Mouse (Mus musculus): ENCODE measurements around the gene Tssc4. TPM values are rescaled to one million over a fixed set of nuclear protein-coding genes. Genes with fewer than 3 reads are reported as not detected.

Gene Tssc4
- total and polyA plus RNA-seq, 3 experiments = 44.1 to 55.1 (median 49.8) TPM

DNA sequence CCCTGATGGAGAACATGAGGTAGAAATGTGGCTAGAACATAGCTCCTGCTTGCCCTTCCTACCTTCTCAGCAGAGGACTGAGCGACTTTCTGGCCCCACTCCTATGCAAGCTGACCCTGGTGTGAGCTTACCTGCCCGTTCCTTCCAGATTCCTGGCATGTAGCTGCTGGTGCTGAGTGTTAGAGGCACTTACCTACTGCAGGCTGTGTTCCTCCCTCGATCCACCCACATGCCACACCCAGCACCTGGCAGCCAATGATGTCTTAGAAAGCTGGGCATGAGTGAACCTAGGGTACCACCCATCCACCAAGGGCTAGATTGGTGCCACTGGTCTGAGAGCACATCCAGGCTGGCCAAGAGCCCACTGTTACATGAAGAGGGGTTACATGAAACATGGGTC, 24.8 kb downstream of the Tssc4 start:
- H3K9me3 ChIP-seq (replicated peaks; ENCODE audit: low read length) = no peaks in the 10 kb centered on the region
- in situ Hi-C loops (cut with MboI; ENCODE audit: low pct_ligation_motif_present, low pct_unique_long_range_greater_than_20kb, low sequenced_read_pairs) (loop anchor here (5.0 kb wide), 1 partner anchor 202 kb away; no protein-coding TSS in a partner anchor), dilution Hi-C loops (cut with MboI; ENCODE audit: extremely low pct_ligation_motif_present, extremely low pct_unique_long_range_greater_than_20kb, low sequenced_read_pairs) (no loop called here)
- TF ChIP-seq NELFE (IDR thresholded peaks at IDR 0.05; ENCODE audit: low read depth, low read length) (no peak), MYC (IDR thresholded peaks at IDR 0.05; ENCODE audit: low read depth, low read length) (no peak), MAZ (IDR thresholded peaks at IDR 0.05; ENCODE audit: low read depth, low read length) (no peak), TCF12 (IDR thresholded peaks at IDR 0.05; ENCODE audit: low read depth, low read length) (no peak), JUN (IDR thresholded peaks at IDR 0.05; ENCODE audit: insufficient read depth, low read depth, low read length) (no peak), CTCF (conservative IDR thresholded peaks at IDR 0.05 in 1 of 2, IDR thresholded peaks at IDR 0.05 in 1 of 2; ENCODE audit: low read depth in 2 of 2, low read length in 2 of 2) (no peak), SMC3 (IDR thresholded peaks at IDR 0.05; ENCODE audit: low read depth, low read length) (no peak)
- no peak overlapping the region for H3K4me3 ChIP-seq (replicated peaks in 1 of 3; ENCODE audit: low read depth in 2 of 3, low read length in 2 of 3, poor library complexity in 1 of 3)
- DNase-seq (ENCODE audit: extremely low read depth) = no peak
- H3K79me2 ChIP-seq (replicated peaks; ENCODE audit: control insufficient read depth, extremely low read depth, insufficient read depth, poor library complexity, severe bottlenecking) = no peaks in the 10 kb centered on the region
- H3K4me2 ChIP-seq (ENCODE audit: insufficient read depth, low read depth, poor library complexity, severe bottlenecking) = no peak overlapping the region
- H3K4me1 ChIP-seq (ENCODE audit: control insufficient read depth in 1 of 2, insufficient read depth in 2 of 2) = peaks cover 0 to 31% of the 10 kb centered on the region in 2 experiments; a peak in 2 of 4 replicates
- no peak overlapping the region for H3K27ac ChIP-seq (ENCODE audit: insufficient read depth, low read depth)
- H3K36me3 ChIP-seq (replicated peaks in 1 of 2; ENCODE audit: control insufficient read depth in 1 of 2, insufficient read depth in 1 of 2, low read length in 1 of 2) = no peaks in the 10 kb centered on the region
- H3K9ac ChIP-seq (ENCODE audit: insufficient read depth, low read depth) = no peak overlapping the region
- H3K27me3 ChIP-seq (replicated peaks) = peaks cover 53% of the 10 kb centered on the region

DNA sequence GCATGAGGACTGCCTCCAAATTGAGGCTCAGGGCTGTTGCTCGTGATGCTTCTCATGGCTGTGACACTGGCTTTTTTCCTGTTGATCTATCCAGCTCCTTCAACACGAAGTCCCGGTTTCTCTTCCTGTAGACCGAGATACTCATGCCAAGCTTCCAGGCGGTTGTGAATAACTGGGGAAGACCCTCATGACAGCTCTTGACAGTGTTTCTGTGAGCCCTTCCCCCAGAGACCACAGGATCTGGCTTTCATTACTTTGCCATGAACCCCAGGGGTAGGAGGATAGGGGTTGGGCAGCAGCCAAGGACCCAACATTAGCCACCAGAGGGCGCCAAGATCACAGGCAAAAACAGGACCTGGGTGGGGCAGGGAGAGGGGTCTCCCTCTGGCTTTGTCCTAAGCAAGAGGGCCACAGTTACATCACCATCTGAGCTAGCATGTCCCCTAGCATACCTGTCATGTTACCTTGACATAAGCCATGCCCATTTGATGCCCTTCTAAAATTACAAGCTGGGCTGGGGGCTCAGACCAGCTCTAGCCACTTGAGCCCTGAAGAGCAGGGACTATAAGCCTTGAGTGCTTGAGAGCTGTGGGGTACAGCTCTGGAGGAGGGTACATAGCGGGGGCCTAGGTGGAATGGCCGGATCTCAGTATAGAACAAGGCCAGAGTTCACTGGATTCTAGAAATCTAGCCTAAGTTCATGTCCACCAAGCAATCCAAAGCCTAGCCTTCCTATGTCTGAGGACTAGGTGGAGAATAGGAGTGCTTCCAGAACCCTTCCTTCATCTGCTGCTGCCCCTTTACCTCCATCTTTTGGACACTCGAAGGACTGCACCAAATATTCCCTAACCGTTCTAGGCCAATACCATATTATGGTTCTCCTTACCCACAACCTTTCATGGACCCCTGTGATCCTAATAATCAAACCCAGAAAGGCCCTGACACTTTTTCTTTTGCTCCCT, 25.8 kb downstream of the Tssc4 start, which contains the start of gene Trpm5:
Trpm5 (minus strand) TSS at position 51 of the 962 bp plus-strand sequence.
- H3K4me2 ChIP-seq (ENCODE audit: insufficient read depth, low read depth, poor library complexity, severe bottlenecking) = no peak within 1 kb of the TSS
- no peaks in the 10 kb centered on the region for H3K9me3 ChIP-seq (replicated peaks; ENCODE audit: low read length)
- H3K79me2 ChIP-seq (replicated peaks; ENCODE audit: control insufficient read depth, extremely low read depth, insufficient read depth, poor library complexity, severe bottlenecking) = no peaks in the 10 kb centered on the region
- DNase-seq (ENCODE audit: extremely low read depth) = peak; percentile 45
- no peak for TF ChIP-seq ZKSCAN1 (IDR thresholded peaks at IDR 0.05; ENCODE audit: borderline replicate concordance, low read depth, low read length)
- no peak for TF ChIP-seq ELF1 (IDR thresholded peaks at IDR 0.05; ENCODE audit: low read depth, low read length)
- TF ChIP-seq TBP (conservative IDR thresholded peaks at IDR 0.05; ENCODE audit: low read depth, low read length) = no peak
- TF ChIP-seq RAD21 (IDR thresholded peaks at IDR 0.05; ENCODE audit: low read depth, low read length) = peak; percentile 73
- TF ChIP-seq CTCF (conservative IDR thresholded peaks at IDR 0.05 in 1 of 2, IDR thresholded peaks at IDR 0.05 in 1 of 2; ENCODE audit: low read depth in 2 of 2, low read length in 2 of 2) = peak; percentile 64 to 81
- TF ChIP-seq SMC3 (IDR thresholded peaks at IDR 0.05; ENCODE audit: low read depth, low read length) = peak; percentile 56
- TF ChIP-seq MAZ (IDR thresholded peaks at IDR 0.05; ENCODE audit: low read depth, low read length) = 0 out of 2 replicates have a peak, but pooled peaks have one; percentile 41
- no peak for TF ChIP-seq JUND (conservative IDR thresholded peaks at IDR 0.05; ENCODE audit: low read depth, low read length)
- TF ChIP-seq ZNF384 (IDR thresholded peaks at IDR 0.05; ENCODE audit: low read depth, low read length) = no peak
- TF ChIP-seq ZC3H11A (IDR thresholded peaks at IDR 0.05; ENCODE audit: low read depth, low read length) = no peak
- no peak for TF ChIP-seq JUN (IDR thresholded peaks at IDR 0.05; ENCODE audit: insufficient read depth, low read depth, low read length)
- no peak within 1 kb of the TSS for H3K27ac ChIP-seq (ENCODE audit: insufficient read depth, low read depth)
- H3K36me3 ChIP-seq (replicated peaks in 1 of 2; ENCODE audit: control insufficient read depth in 1 of 2, insufficient read depth in 1 of 2, low read length in 1 of 2) = no peaks in the 10 kb centered on the region
- H3K27me3 ChIP-seq (replicated peaks) = peaks cover 59% of the 10 kb centered on the region
- in situ Hi-C loops (cut with MboI; ENCODE audit: low pct_ligation_motif_present, low pct_unique_long_range_greater_than_20kb, low sequenced_read_pairs) = loop anchor here (5.0 kb wide), 2 partner anchors 37 to 203 kb away; no protein-coding TSS in a partner anchor
- H3K4me3 ChIP-seq (replicated peaks in 1 of 3; ENCODE audit: low read depth in 2 of 3, low read length in 2 of 3, poor library complexity in 1 of 3) = no peak within 1 kb of the TSS
- peaks cover 0 to 31% of the 10 kb centered on the region in 2 experiments; a peak in 2 of 4 replicates for H3K4me1 ChIP-seq (ENCODE audit: control insufficient read depth in 1 of 2, insufficient read depth in 2 of 2)
- dilution Hi-C loops (cut with MboI; ENCODE audit: extremely low pct_ligation_motif_present, extremely low pct_unique_long_range_greater_than_20kb, low sequenced_read_pairs) = no loop called here
- no peak within 1 kb of the TSS for H3K9ac ChIP-seq (ENCODE audit: insufficient read depth, low read depth)
